Mouse (Mus musculus) cerebellum, adult 9-11 months (tissue): ENCODE results near the gene B430306N03Rik.
"Not testable (repeated sequence)": the region's sequence is repeated elsewhere in the genome, so short reads cannot be mapped to it uniquely, and the experiment has no call there.

Source experiments
- DNase-seq: peaks from one replicate; pipeline ENCODE4 v3.0.0; 2022

The B430306N03Rik gene

GRCm38 (mm10) chr17:48318686-48319085, 2.7 kb downstream of the B430306N03Rik start:
- no peak for DNase-seq

DNA sequence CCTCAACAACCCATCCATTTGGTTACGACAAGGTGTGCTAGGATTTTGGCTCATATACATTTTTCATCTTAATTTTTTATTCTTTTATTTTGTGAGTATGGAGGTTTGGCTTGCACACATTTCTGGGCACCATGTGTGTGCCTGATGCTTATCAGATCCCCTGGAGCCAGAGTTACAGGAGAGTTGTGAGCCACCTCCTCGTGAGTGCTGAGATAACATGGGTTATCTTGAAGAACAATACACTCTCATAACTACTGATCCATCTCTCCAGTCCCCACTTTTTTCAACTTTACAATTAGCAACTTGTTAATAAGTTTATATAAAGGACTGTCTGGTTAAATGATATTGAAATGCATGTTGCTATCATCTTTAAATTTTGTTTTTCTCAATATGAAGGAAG, 5.3 kb downstream of the B430306N03Rik start:
- DNase-seq, result no peak

DNA sequence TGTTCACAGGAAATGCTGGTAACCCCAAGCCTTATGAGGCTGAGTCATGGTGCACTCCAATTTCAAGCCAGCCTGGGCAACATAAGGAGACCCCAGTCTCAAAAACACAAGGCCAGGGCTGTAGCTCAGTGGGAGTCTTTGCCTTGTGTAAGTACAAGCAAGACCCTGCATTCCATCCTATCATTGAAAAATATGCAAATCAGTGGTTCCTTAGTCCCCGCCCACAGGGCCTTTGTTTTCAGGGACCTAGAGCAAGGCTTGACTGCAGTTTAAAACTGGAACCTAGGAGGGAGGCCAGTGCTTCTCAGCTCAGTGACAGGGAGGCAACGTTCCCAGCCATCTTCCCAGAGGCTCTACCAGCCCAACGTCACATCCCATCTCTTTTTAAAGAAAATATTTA, 7.3 kb downstream of the B430306N03Rik start:
- no peak for DNase-seq

DNA sequence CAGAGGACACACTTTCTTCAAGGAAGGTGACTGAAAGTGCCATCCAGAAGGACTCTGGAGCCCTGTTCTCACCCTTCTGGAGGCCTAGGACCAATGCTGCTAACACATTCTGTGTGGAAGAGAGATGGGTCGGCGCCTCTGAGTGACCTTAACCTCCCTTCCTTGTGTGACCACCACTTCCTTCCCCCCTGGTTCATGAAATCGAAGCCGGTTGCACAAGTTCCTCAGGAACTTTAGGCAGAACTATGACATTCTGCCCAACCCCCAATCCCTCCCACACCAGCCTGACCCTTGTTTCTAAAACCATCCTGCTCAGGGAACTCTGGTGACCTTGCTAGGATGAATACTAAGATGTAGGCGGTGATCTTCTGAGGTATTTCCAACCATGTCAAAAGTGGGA, 8.3 kb downstream of the B430306N03Rik start:
- no peak for DNase-seq

GRCm38 (mm10) chr17:48325093-48325492, 9.2 kb downstream of the B430306N03Rik start:
- DNase-seq, result no peak

GRCm38 (mm10) chr17:48325638-48326037, 9.7 kb downstream of the B430306N03Rik start:
- no peak for DNase-seq

GRCm38 (mm10) chr17:48326656-48327055, 10.7 kb downstream of the B430306N03Rik start:
- DNase-seq, result no peak

GRCm38 (mm10) chr17:48332524-48332923, 16.6 kb downstream of the B430306N03Rik start:
- no peak for DNase-seq

DNA sequence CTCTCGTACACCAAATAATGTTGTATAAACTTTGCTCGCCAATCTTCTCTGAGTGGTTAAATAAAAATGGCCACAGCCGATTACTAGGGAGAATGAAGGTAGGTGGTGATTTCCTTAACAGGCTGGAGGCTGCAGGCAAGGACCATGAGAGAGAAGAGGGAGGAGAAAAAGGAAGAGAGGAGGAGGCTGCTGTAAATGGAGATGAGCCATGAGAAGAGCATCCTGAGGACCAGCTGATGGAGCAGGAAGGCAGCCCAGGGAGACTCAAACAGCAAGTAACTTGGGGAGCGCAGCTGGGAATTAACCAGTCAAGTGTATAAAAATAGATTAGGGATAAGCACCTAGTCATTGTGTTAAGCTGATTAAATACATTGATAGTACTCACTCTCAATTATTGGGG, 18.2 kb downstream of the B430306N03Rik start:
- no peak for DNase-seq

- peak; percentile 18 for DNase-seq
Observed at GRCm38 (mm10) chr17:48336857-48337256, 20.9 kb downstream of the B430306N03Rik start.

- DNase-seq, result no peak
Observed at GRCm38 (mm10) chr17:48340267-48340666, 24.3 kb downstream of the B430306N03Rik start.

DNA sequence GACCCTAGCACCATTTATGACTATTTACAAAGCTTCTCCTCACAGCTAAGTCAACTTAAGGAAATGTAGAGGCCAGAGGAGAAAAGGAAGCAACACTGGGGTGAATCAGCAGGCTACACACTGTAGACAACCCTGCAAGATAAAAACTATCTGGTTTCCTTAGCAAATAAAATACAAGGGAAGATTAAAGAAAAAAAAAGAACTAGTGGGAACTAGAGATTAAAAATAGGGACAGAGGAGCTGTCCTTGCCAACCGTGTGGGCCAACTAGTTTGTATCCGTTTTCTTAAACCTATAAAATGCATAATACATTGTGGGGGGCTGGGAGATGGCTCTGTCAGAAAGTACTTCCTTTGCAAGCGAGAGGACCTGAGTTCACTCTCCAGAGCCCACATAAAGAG, 26.0 kb downstream of the B430306N03Rik start:
- no peak for DNase-seq

DNA sequence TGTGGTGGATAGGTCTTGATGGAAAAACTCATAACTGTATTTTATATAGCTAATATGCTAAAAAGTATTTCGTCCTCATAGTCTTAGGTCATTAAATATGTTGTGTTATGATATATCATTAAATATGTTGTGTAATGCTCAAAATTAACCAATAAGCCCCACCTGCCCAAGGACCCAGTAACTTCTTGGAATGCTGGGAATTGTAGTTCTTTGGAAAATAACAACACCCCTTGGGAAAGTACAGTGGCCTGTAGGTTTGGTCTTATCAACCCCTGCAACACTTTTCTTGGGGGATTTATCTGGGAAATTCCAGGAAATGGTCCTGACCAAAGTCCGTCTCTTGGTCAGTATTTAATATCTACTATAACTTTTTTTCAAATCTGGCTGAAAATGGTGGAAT, 27.1 kb downstream of the B430306N03Rik start:
- no peak for DNase-seq

GRCm38 (mm10) chr17:48345824-48346223, 29.9 kb downstream of the B430306N03Rik start:
- DNase-seq, result no peak

DNA sequence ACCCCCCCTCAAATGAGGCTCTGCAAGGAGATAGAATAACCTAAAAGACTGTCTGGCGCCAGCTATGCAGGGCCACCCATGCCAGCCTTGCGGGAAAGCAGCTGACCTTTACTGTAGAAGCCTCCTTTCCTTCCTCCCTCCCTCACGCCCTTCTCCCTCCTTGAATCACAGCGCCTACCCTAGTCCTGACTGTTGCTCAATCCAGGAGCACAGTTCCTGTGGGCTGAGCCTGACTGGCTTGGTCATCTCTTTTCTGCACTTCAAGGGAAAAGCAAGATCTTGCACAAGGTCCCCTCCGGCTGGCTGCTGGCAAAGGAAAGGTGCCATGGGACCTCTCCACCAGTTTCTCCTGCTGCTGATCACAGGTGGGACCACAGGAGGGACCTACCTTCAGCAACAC, 30.3 kb downstream of the B430306N03Rik start, which contains the start of gene Trem2:
Gene Trem2, plus strand, starts transcription at position 171 of the 400 bp plus-strand sequence.
- no peak for DNase-seq

DNA sequence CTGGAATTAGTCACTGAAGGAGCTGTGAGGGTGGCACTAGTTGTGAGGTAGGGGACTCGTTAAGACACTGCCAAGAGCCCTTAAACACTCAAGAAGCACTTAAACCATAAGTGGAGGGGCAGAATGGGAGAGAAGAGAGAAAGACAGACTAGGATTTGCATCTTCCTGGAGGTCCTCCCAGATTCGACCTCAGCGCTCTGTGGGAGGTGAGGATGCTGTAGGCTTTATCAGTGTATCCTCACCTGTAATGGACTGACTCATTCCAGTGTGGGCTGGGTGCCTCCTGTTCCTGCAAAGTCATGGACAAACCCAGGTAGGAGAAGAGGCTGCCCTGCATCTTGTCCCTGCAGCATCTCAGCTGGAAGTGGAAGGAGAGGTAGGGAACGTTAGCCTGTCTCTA, 30.9 kb downstream of the B430306N03Rik start:
- no peak for DNase-seq

- DNase-seq, result no peak
Observed at GRCm38 (mm10) chr17:48347287-48347686, 31.3 kb downstream of the B430306N03Rik start.

DNA sequence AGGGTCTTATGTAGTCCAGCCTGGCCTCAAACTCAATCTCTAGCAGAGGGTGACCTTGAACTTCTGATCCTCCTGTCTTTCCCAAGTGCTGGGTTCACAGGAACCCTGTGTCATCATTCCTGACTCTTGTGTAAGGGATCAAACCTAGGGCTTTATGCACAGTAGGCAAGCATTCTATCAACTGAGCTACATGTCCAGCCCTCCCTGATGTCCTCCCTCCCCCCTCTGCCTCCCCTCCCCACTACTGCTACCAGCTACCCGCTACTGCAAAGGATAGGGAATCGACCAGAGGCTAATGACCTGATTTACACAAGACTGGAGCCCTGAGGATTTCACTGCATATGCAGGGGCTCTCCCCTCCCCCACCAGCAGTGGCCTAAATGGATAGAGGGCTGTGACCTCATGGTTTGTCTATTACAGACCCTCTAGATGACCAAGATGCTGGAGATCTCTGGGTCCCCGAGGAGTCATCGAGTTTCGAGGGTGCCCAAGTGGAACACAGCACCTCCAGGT, 34.8 kb downstream of the B430306N03Rik start:
- DNase-seq, result no peak

- DNase-seq, result not testable (repeated sequence)
Observed at GRCm38 (mm10) chr17:48352976-48353375, 37.0 kb downstream of the B430306N03Rik start.

GRCm38 (mm10) chr17:48355822-48356221, 39.9 kb downstream of the B430306N03Rik start:
- no peak for DNase-seq

GRCm38 (mm10) chr17:48357892-48358291, 42.0 kb downstream of the B430306N03Rik start:
- DNase-seq, result no peak

DNA sequence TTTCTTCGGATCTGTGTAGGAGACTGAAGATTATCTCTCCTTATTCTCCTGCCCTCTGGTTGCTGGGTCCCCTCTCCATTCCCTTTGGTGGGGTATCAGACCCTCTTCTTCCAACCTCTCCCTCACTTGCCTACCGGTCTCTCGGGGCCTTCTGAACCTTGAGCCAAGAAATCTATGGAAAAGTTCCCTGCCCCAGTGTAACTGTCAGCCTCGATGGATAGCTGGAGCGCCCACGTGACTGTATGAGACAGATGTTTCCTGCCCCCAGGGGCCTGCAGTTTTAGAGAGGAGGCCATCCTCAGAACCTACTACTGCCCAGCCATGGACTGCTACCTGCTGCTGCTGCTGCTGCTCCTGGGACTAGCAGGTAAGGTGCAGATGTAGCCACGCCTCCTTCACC, 43.7 kb downstream of the B430306N03Rik start, which contains the start of gene Treml1:
Gene Treml1, plus strand, starts transcription at position 301 of the 400 bp plus-strand sequence.
- no peak for DNase-seq

DNA sequence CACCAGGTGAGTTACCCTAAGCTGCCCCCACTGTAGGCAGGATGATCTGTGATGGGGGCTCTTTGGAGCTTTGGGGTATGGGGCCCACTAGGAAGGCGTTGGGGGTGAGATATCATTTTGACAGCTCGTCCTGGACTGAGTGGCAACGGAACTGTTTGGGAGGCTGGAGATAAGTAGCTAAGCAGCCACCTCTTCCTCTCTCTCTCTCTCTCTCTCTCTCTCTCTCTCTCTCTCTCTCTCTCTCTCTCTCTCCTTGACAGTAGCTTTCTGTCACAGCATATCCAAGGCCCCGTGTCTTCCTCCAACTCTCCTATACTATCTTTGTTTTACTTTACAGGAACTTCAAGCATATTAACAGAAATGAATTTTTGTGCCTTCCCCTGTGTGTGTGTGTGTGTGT, 44.5 kb downstream of the B430306N03Rik start:
- no peak for DNase-seq

- DNase-seq, result no peak
Observed at GRCm38 (mm10) chr17:48362346-48362745, 46.4 kb downstream of the B430306N03Rik start.

- peak; percentile 18 for DNase-seq
Observed at GRCm38 (mm10) chr17:48362966-48363365, 47.0 kb downstream of the B430306N03Rik start.
